Mouse (Mus musculus): ENCODE data around the gene Prr5. TPM values are rescaled to one million over a fixed set of nuclear protein-coding genes. Genes with fewer than 3 reads are reported as not detected.

Gene Prr5
- polyA plus RNA-seq, 1 experiment: 82.9 TPM

DNA sequence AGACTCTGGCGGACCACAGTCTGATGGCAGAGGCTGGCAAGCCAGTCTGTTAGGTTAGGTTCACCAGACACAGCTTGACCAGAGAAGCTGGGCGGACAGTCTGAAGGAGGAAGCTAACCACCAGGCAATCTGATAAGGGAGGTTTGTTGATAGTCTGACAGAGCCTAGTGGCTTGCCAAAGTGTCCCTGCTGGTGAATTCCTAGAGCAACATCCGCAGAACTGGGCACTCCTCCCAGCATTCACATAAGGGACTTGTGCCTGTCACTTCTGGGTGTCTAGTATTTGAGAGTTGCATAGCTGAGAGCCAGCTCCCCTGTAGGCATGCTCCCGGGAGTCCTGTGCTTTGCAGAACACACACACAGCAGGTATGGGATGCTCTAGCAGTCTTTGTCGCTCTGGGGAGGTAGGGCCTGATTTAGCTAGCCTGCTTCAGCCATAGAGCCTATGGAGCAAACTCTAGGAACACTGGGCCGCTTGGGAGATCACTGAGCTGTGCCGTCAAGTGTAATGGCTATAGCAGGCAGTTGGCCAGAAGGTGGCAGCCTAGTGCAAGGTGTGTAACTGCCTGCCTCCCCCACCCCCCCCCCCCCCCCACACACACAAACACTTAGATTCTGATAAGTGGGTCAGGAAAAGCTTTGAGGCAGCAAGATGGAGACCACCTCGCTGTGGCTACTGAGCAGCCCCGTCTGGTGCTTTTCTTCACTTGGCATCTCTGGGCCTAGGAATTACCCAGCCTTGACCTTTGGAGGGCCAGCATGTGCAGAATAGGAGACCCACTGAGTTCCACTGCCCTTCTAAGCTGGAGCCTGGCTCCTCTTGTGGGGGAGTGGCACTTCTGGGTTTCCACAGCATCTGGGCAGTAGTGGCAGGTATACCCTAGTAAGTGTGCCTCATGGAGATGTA lies 2.2 kb downstream of the Prr5 start:
- no peak overlapping the region for H3K4me3 ChIP-seq (ENCODE audit: low read depth, low read length)
- WGBS: 32% methylated on average over 9 of the region's 9 CpGs
- H3K27ac ChIP-seq (ENCODE audit: insufficient read depth, low read depth, low read length): peak overlapping the region; percentile 85
- no peaks in the 10 kb centered on the region for H3K36me3 ChIP-seq (ENCODE audit: control insufficient read depth, insufficient read depth, low read length)
- peaks cover 20% of the 10 kb centered on the region for H3K4me1 ChIP-seq (ENCODE audit: control insufficient read depth, insufficient read depth, insufficient read length, low read length)
- no peaks in the 10 kb centered on the region for H3K27me3 ChIP-seq (ENCODE audit: control insufficient read depth, insufficient read depth, low read length)
- TF ChIP-seq POLR2A (IDR thresholded peaks at IDR 0.05; ENCODE audit: low read depth, low read length): no peak
- peak; percentile 58; the same call in 1 of the 2 replicates for TF ChIP-seq CTCF (IDR thresholded peaks at IDR 0.05; ENCODE audit: extremely low read depth, insufficient read length, insufficient replicate concordance, low read depth, low read length)

DNA sequence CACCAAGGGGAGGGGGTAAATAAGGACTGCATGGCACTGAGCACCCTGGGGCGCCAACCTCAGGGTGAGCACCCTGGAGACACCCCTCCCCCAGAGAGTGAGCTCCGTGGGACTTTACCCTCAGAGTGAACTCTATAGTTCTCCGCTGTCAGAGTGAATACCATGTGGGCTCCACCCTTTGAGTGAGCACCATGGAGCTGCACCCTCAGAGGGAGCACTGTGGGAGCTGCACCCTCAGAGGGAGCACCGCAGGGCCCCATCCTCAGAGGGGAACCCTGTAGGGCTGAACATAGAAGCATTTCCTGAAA lies 2.8 kb downstream of the Prr5 start:
- TF ChIP-seq CTCF (IDR thresholded peaks at IDR 0.05; ENCODE audit: extremely low read depth, insufficient read length, insufficient replicate concordance, low read depth, low read length): no peak
- Histone ChIP-seq H3K27ac (ENCODE audit: insufficient read depth, low read depth, low read length) (peak overlapping the region; percentile 85), H3K27me3 (ENCODE audit: control insufficient read depth, insufficient read depth, low read length) (no peaks in the 10 kb centered on the region), H3K4me3 (ENCODE audit: low read depth, low read length) (peak overlapping the region; percentile 24), H3K4me1 (ENCODE audit: control insufficient read depth, insufficient read depth, insufficient read length, low read length) (peaks cover 25% of the 10 kb centered on the region), H3K36me3 (ENCODE audit: control insufficient read depth, insufficient read depth, low read length) (no peaks in the 10 kb centered on the region)
- WGBS: 39% methylated on average over 4 of the region's 4 CpGs

DNA sequence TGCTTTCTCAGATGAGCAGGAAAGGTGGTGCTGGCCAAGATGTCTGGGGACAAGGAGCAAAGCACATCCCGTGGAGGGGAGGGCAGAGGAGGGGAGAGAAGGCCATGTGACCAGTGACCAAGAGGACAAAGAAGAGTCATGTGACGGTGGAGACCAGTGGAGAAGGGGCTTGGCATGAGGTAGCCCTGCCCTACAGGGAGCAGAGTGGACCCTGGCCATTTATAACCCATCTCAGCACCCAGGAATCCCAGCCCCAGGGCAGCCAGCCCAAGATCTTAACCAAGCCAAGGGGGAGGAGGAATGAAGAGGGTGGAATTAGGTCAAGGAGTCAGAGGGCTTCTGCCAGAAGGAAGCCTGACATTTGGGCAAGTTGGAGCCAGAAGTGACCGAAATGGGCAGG lies 3.2 kb downstream of the Prr5 start:
- peaks cover 29% of the 10 kb centered on the region for H3K4me1 ChIP-seq (ENCODE audit: control insufficient read depth, insufficient read depth, insufficient read length, low read length)
- 36% methylated on average over 3 of the region's 3 CpGs for WGBS
- peak overlapping the region; percentile 24 for H3K4me3 ChIP-seq (ENCODE audit: low read depth, low read length)
- peak overlapping the region; percentile 85 for H3K27ac ChIP-seq (ENCODE audit: insufficient read depth, low read depth, low read length)
- TF ChIP-seq CTCF (IDR thresholded peaks at IDR 0.05; ENCODE audit: extremely low read depth, insufficient read length, insufficient replicate concordance, low read depth, low read length) (no peak), POLR2A (IDR thresholded peaks at IDR 0.05; ENCODE audit: low read depth, low read length) (no peak)
- no peaks in the 10 kb centered on the region for H3K36me3 ChIP-seq (ENCODE audit: control insufficient read depth, insufficient read depth, low read length)
- no peaks in the 10 kb centered on the region for H3K27me3 ChIP-seq (ENCODE audit: control insufficient read depth, insufficient read depth, low read length)

DNA sequence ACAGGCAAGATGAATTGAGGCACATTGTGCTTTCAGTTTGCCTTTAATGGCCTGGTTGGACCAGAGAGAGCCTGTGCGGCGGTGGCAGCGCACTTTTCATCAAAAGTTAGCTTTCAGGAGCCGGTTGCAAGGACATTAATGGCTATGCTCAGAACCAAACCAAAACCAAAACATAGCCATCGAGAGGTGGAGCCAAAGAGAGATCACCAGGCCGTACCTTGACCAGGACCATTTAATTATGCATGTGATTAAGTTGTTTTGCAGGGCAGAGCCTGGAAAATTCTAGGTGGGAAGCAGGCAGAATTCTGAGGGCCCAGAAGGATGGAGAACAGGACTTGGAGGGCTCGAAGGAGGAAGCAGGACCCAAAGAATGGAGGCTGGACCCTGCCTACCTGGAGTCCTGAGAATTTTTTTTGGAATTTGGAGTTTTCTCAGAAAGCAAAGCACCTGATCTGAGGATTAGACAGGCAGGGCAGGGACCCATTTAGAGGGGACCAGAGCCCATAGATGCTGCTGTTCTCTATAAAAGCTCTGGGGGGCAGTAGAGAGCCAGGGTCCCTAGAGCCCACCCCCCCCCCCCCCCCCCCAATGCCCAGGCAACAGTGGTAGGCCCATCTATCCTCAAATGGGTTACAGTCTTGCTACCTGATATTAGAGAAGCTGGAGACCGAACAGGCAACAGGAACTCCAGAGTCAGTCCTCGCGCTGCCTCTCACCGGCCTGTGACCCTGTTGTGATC lies 5.1 kb downstream of the Prr5 start:
- WGBS: 36% methylated on average over 11 of the region's 11 CpGs
- Histone ChIP-seq H3K4me1 (ENCODE audit: control insufficient read depth, insufficient read depth, insufficient read length, low read length) (peaks cover 32% of the 10 kb centered on the region), H3K27ac (ENCODE audit: insufficient read depth, low read depth, low read length) (peak overlapping the region; percentile 100), H3K27me3 (ENCODE audit: control insufficient read depth, insufficient read depth, low read length) (no peaks in the 10 kb centered on the region), H3K36me3 (ENCODE audit: control insufficient read depth, insufficient read depth, low read length) (no peaks in the 10 kb centered on the region), H3K4me3 (ENCODE audit: low read depth, low read length) (peak overlapping the region; percentile 60)
- TF ChIP-seq POLR2A (IDR thresholded peaks at IDR 0.05; ENCODE audit: low read depth, low read length): no peak
- peak; percentile 28; the same call in 1 of the 2 replicates for TF ChIP-seq CTCF (IDR thresholded peaks at IDR 0.05; ENCODE audit: extremely low read depth, insufficient read length, insufficient replicate concordance, low read depth, low read length)

DNA sequence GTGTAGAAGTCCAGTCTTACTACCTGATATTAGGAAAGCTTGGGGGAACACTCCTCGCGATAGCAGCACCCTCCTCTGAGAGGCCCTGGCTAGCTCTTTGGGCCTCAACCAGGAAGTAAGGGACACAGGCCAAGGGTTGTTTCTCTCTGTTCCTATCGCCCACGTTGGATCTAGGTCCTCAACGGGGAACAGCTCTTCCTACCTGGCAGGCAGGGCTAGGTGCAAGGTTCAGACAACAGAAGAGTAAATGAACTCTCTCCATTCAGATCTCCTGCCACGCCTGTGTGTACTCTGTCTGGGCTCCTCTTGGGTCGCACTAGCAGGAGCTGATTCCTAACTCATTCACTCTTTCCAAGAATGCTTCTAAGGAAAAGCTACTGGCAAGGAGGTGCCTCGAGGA lies 5.9 kb downstream of the Prr5 start:
- peak overlapping the region; percentile 100 for H3K27ac ChIP-seq (ENCODE audit: insufficient read depth, low read depth, low read length)
- H3K4me3 ChIP-seq (ENCODE audit: low read depth, low read length): peak overlapping the region; percentile 51; the same call in 1 of the 2 replicates
- peak; percentile 50; the same call in 1 of the 2 replicates for TF ChIP-seq POLR2A (IDR thresholded peaks at IDR 0.05; ENCODE audit: low read depth, low read length)
- TF ChIP-seq CTCF (IDR thresholded peaks at IDR 0.05; ENCODE audit: extremely low read depth, insufficient read length, insufficient replicate concordance, low read depth, low read length): no peak
- WGBS: 23% methylated on average over 8 of the region's 8 CpGs
- H3K27me3 ChIP-seq (ENCODE audit: control insufficient read depth, insufficient read depth, low read length): no peaks in the 10 kb centered on the region
- peaks cover 40% of the 10 kb centered on the region for H3K4me1 ChIP-seq (ENCODE audit: control insufficient read depth, insufficient read depth, insufficient read length, low read length)
- no peaks in the 10 kb centered on the region for H3K36me3 ChIP-seq (ENCODE audit: control insufficient read depth, insufficient read depth, low read length)

DNA sequence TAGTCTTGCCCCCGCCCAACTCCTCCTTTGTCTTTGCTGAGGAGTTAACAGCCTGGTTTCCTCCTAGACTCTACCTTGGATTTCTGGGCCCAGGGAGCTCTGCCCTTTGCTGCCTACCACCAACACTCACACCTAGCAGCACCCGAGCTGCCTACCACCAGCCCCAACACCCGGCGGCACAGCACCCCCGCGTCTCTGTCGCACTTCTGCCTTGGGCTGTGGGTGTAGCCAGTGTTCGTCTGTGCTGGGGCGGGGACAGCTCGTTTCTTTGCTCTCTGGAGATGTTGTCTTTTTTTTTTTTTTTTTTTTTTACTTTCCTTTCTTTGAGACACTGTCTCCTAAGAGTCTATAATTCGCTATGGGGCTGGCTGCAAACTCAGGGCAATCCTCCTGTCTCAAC lies 8.5 kb downstream of the Prr5 start:
- H3K36me3 ChIP-seq (ENCODE audit: control insufficient read depth, insufficient read depth, low read length): no peaks in the 10 kb centered on the region
- no peak overlapping the region for H3K4me3 ChIP-seq (ENCODE audit: low read depth, low read length)
- WGBS: 20% methylated on average over 11 of the region's 11 CpGs
- TF ChIP-seq POLR2A (IDR thresholded peaks at IDR 0.05; ENCODE audit: low read depth, low read length): no peak
- no peak for TF ChIP-seq CTCF (IDR thresholded peaks at IDR 0.05; ENCODE audit: extremely low read depth, insufficient read length, insufficient replicate concordance, low read depth, low read length)
- H3K4me1 ChIP-seq (ENCODE audit: control insufficient read depth, insufficient read depth, insufficient read length, low read length): peaks cover 36% of the 10 kb centered on the region
- H3K27me3 ChIP-seq (ENCODE audit: control insufficient read depth, insufficient read depth, low read length): no peaks in the 10 kb centered on the region
- H3K27ac ChIP-seq (ENCODE audit: insufficient read depth, low read depth, low read length): no peak overlapping the region

DNA sequence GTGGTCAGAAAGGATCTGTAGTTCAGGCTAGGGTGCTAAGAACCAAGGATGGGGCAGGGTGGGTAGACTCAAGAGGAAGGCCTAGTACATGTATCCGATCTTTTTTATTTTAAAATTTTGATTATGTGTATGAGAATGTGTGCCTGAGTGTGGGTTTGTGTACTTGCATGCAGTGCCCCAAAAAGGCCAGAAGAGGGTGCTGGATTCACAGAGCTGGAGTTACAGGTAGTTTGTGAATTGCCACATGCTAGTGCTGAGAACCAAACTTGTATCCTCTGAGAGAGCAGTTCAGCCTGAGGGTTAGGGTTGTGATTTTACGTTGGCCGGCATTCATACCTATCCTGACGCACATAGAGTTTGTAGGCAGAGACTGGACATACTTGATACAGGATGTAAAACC lies 9.7 kb downstream of the Prr5 start:
- Histone ChIP-seq H3K4me3 (ENCODE audit: low read depth, low read length) (no peak overlapping the region), H3K27ac (ENCODE audit: insufficient read depth, low read depth, low read length) (no peak overlapping the region), H3K36me3 (ENCODE audit: control insufficient read depth, insufficient read depth, low read length) (no peaks in the 10 kb centered on the region), H3K27me3 (ENCODE audit: control insufficient read depth, insufficient read depth, low read length) (no peaks in the 10 kb centered on the region), H3K4me1 (ENCODE audit: control insufficient read depth, insufficient read depth, insufficient read length, low read length) (peaks cover 36% of the 10 kb centered on the region)
- TF ChIP-seq POLR2A (IDR thresholded peaks at IDR 0.05; ENCODE audit: low read depth, low read length): no peak
- peak; percentile 30; the same call in 1 of the 2 replicates for TF ChIP-seq CTCF (IDR thresholded peaks at IDR 0.05; ENCODE audit: extremely low read depth, insufficient read length, insufficient replicate concordance, low read depth, low read length)
- 97% methylated on average over 4 of the region's 4 CpGs for WGBS

All from small intestine, adult 2 months (tissue).